Mouse (Mus musculus): ENCODE results near the gene Gmeb2. TPM values are rescaled to one million over a fixed set of nuclear protein-coding genes. Genes with fewer than 3 reads are reported as not detected.

The Gmeb2 gene
- total and polyA plus RNA-seq, 2 experiments from 2014 or later = 8.9 to 19.2 TPM

DNA sequence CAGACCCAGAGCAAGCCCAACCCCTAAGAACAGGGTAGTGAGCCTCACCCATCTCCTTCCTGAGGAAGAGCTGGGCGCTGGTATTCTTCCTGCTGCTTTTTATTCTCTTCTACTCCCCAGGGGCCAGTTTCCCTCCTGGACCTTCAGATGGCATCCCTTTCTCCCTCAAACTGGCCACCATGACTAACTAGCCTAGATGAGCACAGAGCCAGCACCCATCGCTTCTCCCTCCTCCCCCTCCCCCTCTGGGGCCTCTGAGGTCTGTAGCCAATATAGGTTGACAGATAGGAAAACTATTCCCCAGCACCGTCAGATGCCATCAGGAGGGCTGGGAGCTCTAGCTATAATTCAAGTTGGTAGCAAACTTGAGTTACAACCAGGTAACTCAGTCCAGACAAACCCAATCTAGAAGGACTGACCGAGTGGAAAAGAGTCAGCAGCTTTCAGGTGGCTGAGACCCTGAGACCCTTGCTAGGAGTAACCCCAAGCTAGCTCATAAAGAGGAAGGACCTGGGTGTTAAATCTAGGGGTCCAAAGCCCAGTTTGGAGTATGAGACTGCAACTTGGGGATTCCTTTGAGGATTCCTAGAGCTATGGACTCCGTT is 68.9 kb downstream of the Gmeb2 start:
- Histone ChIP-seq H3K27me3 (ENCODE audit: insufficient read depth, low read length) (0 out of 2 replicates have a peak, but pooled peaks cover 2% of the 10 kb centered on the region), H3K4me1 (ENCODE audit: insufficient read depth, low read length) (peaks cover 12% of the 10 kb centered on the region), H3K9ac (replicated peaks; ENCODE audit: low read length) (no peak overlapping the region), H3K9me3 (ENCODE audit: low read length) (no peaks in the 10 kb centered on the region), H3K36me3 (ENCODE audit: insufficient read depth, low read length) (no peaks in the 10 kb centered on the region), H3K4me2 (ENCODE audit: low read depth, low read length) (peak overlapping the region; percentile 59; the same call in 1 of the 2 replicates), H3K4me3 (ENCODE audit: low read length) (no peak overlapping the region), H3K27ac (0 out of 2 replicates have a peak overlapping the region, but pooled peaks have one; percentile 22)
- 71% methylated on average over 5 of the region's 5 CpGs for WGBS
- DNase-seq (ENCODE audit: low spot score) = no peak
- ATAC-seq = no peak
- TF ChIP-seq CTCF (IDR thresholded peaks at IDR 0.05; ENCODE audit: low read depth) = no peak

DNA sequence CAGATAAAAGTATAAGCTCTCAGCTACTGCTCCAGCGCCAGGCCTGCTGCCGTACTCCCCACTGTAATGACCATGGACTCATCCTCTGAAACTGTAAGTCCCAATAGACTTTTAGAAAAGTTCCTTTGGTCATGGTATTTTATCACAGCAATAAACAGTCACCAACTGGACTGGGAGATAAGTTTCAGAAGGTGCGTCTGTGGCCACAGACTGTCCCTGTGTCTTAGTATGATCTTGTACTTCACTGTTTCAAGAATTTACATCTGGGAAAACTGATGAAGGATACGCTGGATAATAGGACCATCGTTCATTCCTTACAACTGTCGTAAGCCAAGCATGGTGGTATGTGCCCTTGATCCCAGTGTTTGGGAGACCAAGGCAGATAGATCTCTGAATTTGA is 71.8 kb downstream of the Gmeb2 start:
- Histone ChIP-seq H3K27me3 (ENCODE audit: insufficient read depth, low read length) (peaks cover 19% of the 10 kb centered on the region), H3K9me3 (ENCODE audit: low read length) (no peaks in the 10 kb centered on the region), H3K4me3 (ENCODE audit: low read length) (no peak overlapping the region), H3K4me2 (ENCODE audit: low read depth, low read length) (no peak overlapping the region), H3K4me1 (ENCODE audit: insufficient read depth, low read length) (peaks cover 12% of the 10 kb centered on the region), H3K27ac (no peak overlapping the region), H3K36me3 (ENCODE audit: insufficient read depth, low read length) (no peaks in the 10 kb centered on the region), H3K9ac (replicated peaks; ENCODE audit: low read length) (no peak overlapping the region)
- no peak for DNase-seq (ENCODE audit: low spot score)
- 94% methylated on average over 6 of the region's 6 CpGs for WGBS
- no peak for ATAC-seq
- no peak for TF ChIP-seq CTCF (IDR thresholded peaks at IDR 0.05; ENCODE audit: low read depth)

DNA sequence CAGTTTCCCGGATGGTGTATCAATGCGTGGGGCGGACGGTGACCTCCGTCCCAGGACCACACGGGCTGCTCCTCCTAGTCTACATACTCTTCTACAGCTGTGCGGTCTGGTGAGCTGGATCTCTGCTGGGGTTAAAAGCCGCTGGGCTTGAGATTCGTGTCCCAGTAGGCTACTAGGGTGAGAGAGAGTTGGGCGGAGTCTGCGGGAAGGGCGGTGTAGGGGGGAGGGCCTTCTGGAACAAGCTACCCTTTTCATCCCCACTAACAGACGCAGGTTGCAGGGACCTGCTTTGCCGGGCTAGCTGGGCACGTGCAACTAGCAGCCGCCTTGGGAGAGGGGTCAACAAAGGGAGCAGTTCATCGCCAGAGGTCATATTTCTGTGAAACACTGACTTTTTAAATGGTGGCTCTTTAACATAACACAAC is 74.8 kb downstream of the Gmeb2 start, which contains the start of gene Srms:
Gene Srms, minus strand, starts transcription at position 165 of the 425 bp plus-strand sequence.
- WGBS = 3% methylated on average over 17 of the region's 17 CpGs
- ATAC-seq = no peak
- DNase-seq (ENCODE audit: low spot score) = no peak
- H3K4me2 ChIP-seq (ENCODE audit: low read depth, low read length) = peak within 1 kb of the TSS; percentile 54
- H3K4me3 ChIP-seq (ENCODE audit: low read length) = peak within 1 kb of the TSS; percentile 29
- TF ChIP-seq CTCF (IDR thresholded peaks at IDR 0.05; ENCODE audit: low read depth) = no peak
- H3K27me3 ChIP-seq (ENCODE audit: insufficient read depth, low read length) = peaks cover 19% of the 10 kb centered on the region
- H3K4me1 ChIP-seq (ENCODE audit: insufficient read depth, low read length) = no peaks in the 10 kb centered on the region
- no peak within 1 kb of the TSS for H3K9ac ChIP-seq (replicated peaks; ENCODE audit: low read length)
- no peak within 1 kb of the TSS for H3K27ac ChIP-seq
- no peaks in the 10 kb centered on the region for H3K36me3 ChIP-seq (ENCODE audit: insufficient read depth, low read length)
- H3K9me3 ChIP-seq (ENCODE audit: low read length) = no peaks in the 10 kb centered on the region

DNA sequence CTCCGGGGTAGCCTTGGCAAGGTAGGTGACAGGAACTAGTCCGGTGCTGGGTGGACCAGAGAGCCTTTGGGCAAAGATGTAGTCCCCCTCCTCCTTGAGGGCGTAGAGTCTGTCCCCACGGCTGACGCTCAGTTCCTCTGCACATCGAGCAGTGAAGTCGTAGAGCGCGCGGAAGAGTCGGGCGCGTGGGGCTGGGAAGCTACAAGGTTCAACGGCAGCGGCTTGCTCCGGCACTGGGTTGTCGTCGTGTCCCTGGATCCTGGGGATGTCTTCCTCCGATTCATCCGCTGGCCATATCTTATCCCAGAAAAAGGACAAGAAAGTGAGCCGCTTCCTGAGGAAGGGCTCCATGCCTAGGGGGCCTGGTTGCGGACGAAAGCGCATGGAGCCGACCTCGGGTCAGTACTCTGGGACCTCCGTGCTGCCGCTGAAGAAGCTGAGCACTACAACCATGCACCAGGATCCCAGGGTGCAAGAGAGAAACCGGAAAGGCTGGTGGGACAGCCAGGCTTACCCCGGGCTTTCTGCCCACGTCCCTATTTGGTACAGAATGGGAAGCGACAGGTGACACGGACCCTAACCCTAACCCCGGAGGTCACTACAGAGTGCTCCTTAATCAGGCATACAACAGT is 75.3 kb downstream of the Gmeb2 start:
- Histone ChIP-seq H3K4me1 (ENCODE audit: insufficient read depth, low read length) (no peaks in the 10 kb centered on the region), H3K27me3 (ENCODE audit: insufficient read depth, low read length) (peaks cover 19% of the 10 kb centered on the region), H3K27ac (no peak overlapping the region), H3K9me3 (ENCODE audit: low read length) (no peaks in the 10 kb centered on the region), H3K9ac (replicated peaks; ENCODE audit: low read length) (no peak overlapping the region), H3K4me3 (ENCODE audit: low read length) (peak overlapping the region; percentile 29), H3K36me3 (ENCODE audit: insufficient read depth, low read length) (no peaks in the 10 kb centered on the region), H3K4me2 (ENCODE audit: low read depth, low read length) (peak overlapping the region; percentile 54)
- no peak for TF ChIP-seq CTCF (IDR thresholded peaks at IDR 0.05; ENCODE audit: low read depth)
- no peak for ATAC-seq
- peak; percentile 14 for DNase-seq (ENCODE audit: low spot score)
- 2% methylated on average over 34 of the region's 34 CpGs for WGBS

DNA sequence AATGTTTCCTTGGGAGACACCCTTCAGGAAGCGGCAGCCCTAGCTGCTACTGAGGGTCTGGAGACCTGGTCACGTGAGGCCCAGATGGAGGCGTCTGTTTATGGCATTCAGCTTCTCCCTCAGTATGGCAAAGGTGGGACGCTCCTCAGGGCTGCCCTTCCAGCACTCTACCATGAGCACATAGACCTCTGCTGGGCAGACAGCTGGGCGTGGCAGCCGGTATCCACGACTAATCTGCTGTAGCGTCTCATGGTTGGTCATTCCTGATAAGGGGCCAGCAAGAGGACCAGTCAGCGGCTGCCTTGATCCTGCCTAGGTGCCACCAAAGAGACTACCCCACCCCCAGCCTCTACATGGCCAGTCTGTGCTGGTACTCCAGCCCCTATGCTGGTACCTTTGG is 81.7 kb downstream of the Gmeb2 start:
- 78% methylated on average over 9 of the region's 9 CpGs for WGBS
- Histone ChIP-seq H3K36me3 (ENCODE audit: insufficient read depth, low read length) (no peaks in the 10 kb centered on the region), H3K4me2 (ENCODE audit: low read depth, low read length) (no peak overlapping the region), H3K4me3 (ENCODE audit: low read length) (no peak overlapping the region), H3K27me3 (ENCODE audit: insufficient read depth, low read length) (no peaks in the 10 kb centered on the region; the same call in 1 of the 2 replicates), H3K9ac (replicated peaks; ENCODE audit: low read length) (no peak overlapping the region), H3K4me1 (ENCODE audit: insufficient read depth, low read length) (no peaks in the 10 kb centered on the region), H3K27ac (no peak overlapping the region), H3K9me3 (ENCODE audit: low read length) (no peaks in the 10 kb centered on the region)
- ATAC-seq (no peak), DNase-seq (ENCODE audit: low spot score) (no peak)
- TF ChIP-seq CTCF (IDR thresholded peaks at IDR 0.05; ENCODE audit: low read depth) = no peak

DNA sequence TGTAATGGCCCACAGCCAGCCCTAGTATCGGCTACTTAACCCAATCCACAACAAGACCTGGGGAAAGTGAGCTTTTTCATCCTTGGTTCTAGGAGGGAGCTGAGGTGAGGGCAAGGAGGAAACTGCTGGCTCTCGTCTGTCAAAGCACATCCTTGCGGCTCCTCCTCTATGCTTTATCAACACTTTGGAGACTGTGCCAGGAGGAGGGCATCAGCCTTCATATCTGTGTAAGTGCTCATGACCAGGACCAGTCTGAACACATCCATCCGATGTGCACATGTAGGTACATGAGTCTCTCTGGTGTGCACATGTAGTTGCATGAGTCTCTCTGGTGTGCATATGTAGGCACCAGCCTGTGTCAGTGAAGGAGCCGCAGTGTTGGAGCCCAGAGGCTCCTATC is 82.2 kb downstream of the Gmeb2 start:
- no peak for TF ChIP-seq CTCF (IDR thresholded peaks at IDR 0.05; ENCODE audit: low read depth)
- Histone ChIP-seq H3K4me3 (ENCODE audit: low read length) (no peak overlapping the region), H3K27ac (no peak overlapping the region), H3K4me1 (ENCODE audit: insufficient read depth, low read length) (no peaks in the 10 kb centered on the region), H3K36me3 (ENCODE audit: insufficient read depth, low read length) (no peaks in the 10 kb centered on the region), H3K4me2 (ENCODE audit: low read depth, low read length) (no peak overlapping the region), H3K9me3 (ENCODE audit: low read length) (no peaks in the 10 kb centered on the region), H3K27me3 (ENCODE audit: insufficient read depth, low read length) (no peaks in the 10 kb centered on the region), H3K9ac (replicated peaks; ENCODE audit: low read length) (no peak overlapping the region)
- ATAC-seq (no peak), DNase-seq (ENCODE audit: low spot score) (no peak)
- WGBS = 89% methylated on average over 5 of the region's 5 CpGs

DNA sequence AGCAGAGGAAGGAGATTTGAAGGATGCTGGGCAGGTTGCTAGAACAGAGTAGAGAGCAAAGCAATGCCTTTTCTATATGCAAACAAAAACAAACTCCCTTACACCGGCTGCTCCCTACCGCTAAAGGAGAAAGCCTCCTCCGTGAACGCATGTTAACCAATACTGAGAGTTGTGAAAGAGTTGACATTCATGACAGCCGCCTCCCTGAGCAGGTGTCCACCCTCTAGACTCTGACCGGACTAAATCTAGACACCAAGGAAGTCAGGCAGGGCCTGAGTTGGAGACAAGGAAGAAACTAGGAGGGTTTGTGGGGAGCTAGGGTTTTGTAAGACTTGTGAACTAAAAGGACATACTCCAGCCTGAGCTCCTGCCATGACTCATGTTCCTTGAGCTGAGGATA is 84.9 kb downstream of the Gmeb2 start:
- Histone ChIP-seq H3K36me3 (ENCODE audit: insufficient read depth, low read length) (no peaks in the 10 kb centered on the region), H3K4me2 (ENCODE audit: low read depth, low read length) (no peak overlapping the region), H3K27ac (no peak overlapping the region), H3K4me1 (ENCODE audit: insufficient read depth, low read length) (no peaks in the 10 kb centered on the region), H3K4me3 (ENCODE audit: low read length) (no peak overlapping the region), H3K9ac (replicated peaks; ENCODE audit: low read length) (no peak overlapping the region), H3K27me3 (ENCODE audit: insufficient read depth, low read length) (no peaks in the 10 kb centered on the region), H3K9me3 (ENCODE audit: low read length) (no peaks in the 10 kb centered on the region)
- 71% methylated on average over 6 of the region's 6 CpGs for WGBS
- ATAC-seq (no peak), DNase-seq (ENCODE audit: low spot score) (no peak)
- no peak for TF ChIP-seq CTCF (IDR thresholded peaks at IDR 0.05; ENCODE audit: low read depth)
